Mouse (Mus musculus) adrenal gland, postnatal 25 days (tissue): ENCODE results near the gene Lin7c. TPM values are rescaled to one million over a fixed set of nuclear protein-coding genes. Genes with fewer than 3 reads are reported as not detected.

Experiments used
- DNase-seq: peaks from one replicate; pipeline ENCODE4 v3.0.0; 2021; ENCODE audit warnings: mixed read lengths
- total RNA-seq: library from RNA; stranded (reverse); gene quantifications from 2 replicates; pipeline ENCODE4 v1.2.3, GENCODE M21; 2021

Lin7c gene
- total RNA-seq, 1 experiment from 2014 or later = 88.7 TPM

GRCm38 (mm10) chr2:109942810-109943570, 52.3 kb downstream of the Lin7c start:
- DNase-seq = no peak

GRCm38 (mm10) chr2:109944995-109945394, 54.3 kb downstream of the Lin7c start:
- no peak for DNase-seq

- no peak for DNase-seq
Observed at GRCm38 (mm10) chr2:109945532-109945931, 54.9 kb downstream of the Lin7c start.

GRCm38 (mm10) chr2:109946426-109946825, 55.8 kb downstream of the Lin7c start:
- DNase-seq = no peak

GRCm38 (mm10) chr2:109949519-109949918, 58.9 kb downstream of the Lin7c start:
- DNase-seq = no peak

- no peak for DNase-seq
Observed at GRCm38 (mm10) chr2:109950311-109950710, 59.7 kb downstream of the Lin7c start.

Other genes with a start within 250 kb of the Lin7c start
- 0.21 TPM in 1 of 2 replicates, not detected in the other for gene Bdnf, start 216.2 kb upstream of the Lin7c start, total RNA-seq
- 222 and 259 TPM in 2 replicates for gene Lgr4, start 26.8 kb downstream of the Lin7c start, total RNA-seq
- gene Ccdc34, start 127.0 kb downstream of the Lin7c start, total RNA-seq = 11.4 and 14.0 TPM in 2 replicates